Mouse (Mus musculus) lung, embryonic 14.5 days (tissue): ENCODE data around the gene Terb2. TPM values are rescaled to one million over a fixed set of nuclear protein-coding genes. Genes with fewer than 3 reads are reported as not detected.
A peak's percentile ranks its signal among the peaks of the same experiment; 100 is the strongest.

Source experiments
- ATAC-seq: fragments of 200-750 bp; cut with Nextera tagmentation; 2 replicates; pipeline ENCODE4 v1.8.0; 2017; ENCODE audit warnings: mild to moderate bottlenecking, moderate TSS enrichment, moderate library complexity; ENCODE audit not compliant: insufficient read depth
- DNase-seq: peaks from one replicate; pipeline ENCODE4 v3.0.0-alpha.2; 2015
- H3K27ac ChIP-seq: fragments of 300-500 bp; sonication (generic); 2 replicates; pipeline ENCODE4 v1.5.1; 2014; ENCODE audit warnings: low read depth, mild to moderate bottlenecking, moderate library complexity
- H3K27me3 ChIP-seq: fragments of 300-500 bp; sonication (generic); 2 replicates; pipeline ENCODE4 v1.6.1; 2014; ENCODE audit warnings: low read length, control low read depth; ENCODE audit not compliant: insufficient read depth
- H3K36me3 ChIP-seq: fragments of 300-500 bp; sonication (generic); 2 replicates; pipeline ENCODE4 v1.6.1; 2014; ENCODE audit warnings: control low read depth; ENCODE audit not compliant: insufficient read depth
- H3K4me1 ChIP-seq: fragments of 300-500 bp; sonication (generic); 2 replicates; pipeline ENCODE4 v1.6.1; 2014; ENCODE audit warnings: antibody characterized with exemption, control low read depth; ENCODE audit not compliant: insufficient read depth
- H3K4me2 ChIP-seq: fragments of 300-500 bp; sonication (generic); 2 replicates; pipeline ENCODE4 v1.6.1; 2014; ENCODE audit warnings: mild to moderate bottlenecking
- H3K4me3 ChIP-seq: fragments of 300-500 bp; sonication (generic); 2 replicates; pipeline ENCODE4 v1.5.1; 2014; ENCODE audit warnings: low read depth, low read length
- H3K9ac ChIP-seq: fragments of 300-500 bp; sonication (generic); 2 replicates; pipeline ENCODE4 v1.6.1; 2014
- H3K9me3 ChIP-seq: fragments of 300-500 bp; sonication (generic); 2 replicates; pipeline ENCODE4 v1.6.1; 2016; ENCODE audit warnings: low read depth, low read length, control low read depth
- CTCF ChIP-seq: IDR thresholded peaks from 2 replicates; pipeline ENCODE4 v1.5.1; 2016; ENCODE audit warnings: antibody characterized with exemption, low read depth
- WGBS: fragments of 180-500 bp; shearing (Covaris S2); extraction: QIAGEN DNeasy Blood & Tissue Kit; methylation state at CpG from one replicate; pipeline ENCODE4 v1.1.7; 2014; 5-methylcytosine and 5-hydroxymethylcytosine counted together
- polyA plus RNA-seq: library from polyadenylated mRNA; unstranded; fragments of >200 nt; fragmentation: Nextera tagmentation; extraction: Ambion mirVana; gene quantifications from 2 replicates; pipeline ENCODE4 v1.2.1, GENCODE M21; 2014

Gene Terb2
- polyA plus RNA-seq, 1 experiment from 2014 or later = not detected

GRCm38 (mm10) chr2:122153681-122154365 lies 32.2 kb upstream of the Terb2 start:
- no peak overlapping the region for H3K4me3 ChIP-seq
- H3K9me3 ChIP-seq = no peaks in the 10 kb centered on the region
- peaks cover 23% of the 10 kb centered on the region for H3K36me3 ChIP-seq
- no peak for DNase-seq
- 79% methylated on average over 7 of the region's 7 CpGs for WGBS
- H3K27ac ChIP-seq = no peak overlapping the region
- no peak for TF ChIP-seq CTCF
- H3K27me3 ChIP-seq = no peaks in the 10 kb centered on the region
- H3K4me1 ChIP-seq = peaks cover 10% of the 10 kb centered on the region; the same call in 1 of the 2 replicates
- no peak overlapping the region for H3K4me2 ChIP-seq
- H3K9ac ChIP-seq = no peak overlapping the region
- ATAC-seq = no peak

DNA sequence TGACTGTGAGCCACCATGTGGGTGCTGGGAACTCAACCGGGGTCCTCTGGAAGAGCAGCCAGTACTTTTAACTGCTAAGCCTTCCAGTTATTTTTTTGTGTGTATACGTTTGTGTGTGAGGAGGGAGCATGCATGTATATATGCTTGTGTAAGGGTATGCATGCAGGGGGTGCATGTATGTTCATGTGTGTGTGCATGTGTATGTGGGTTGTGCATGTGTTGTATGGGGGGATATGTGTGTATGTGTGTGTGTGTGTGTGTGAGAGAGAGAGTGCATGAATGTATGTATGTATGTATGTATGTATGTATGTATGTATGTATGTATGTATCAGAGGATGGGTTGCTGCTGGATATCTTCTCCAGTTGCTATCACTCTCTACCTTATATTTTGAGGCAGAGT lies 31.6 kb upstream of the Terb2 start:
- H3K27me3 ChIP-seq = no peaks in the 10 kb centered on the region
- H3K9ac ChIP-seq = no peak overlapping the region
- ATAC-seq = no peak
- no peak overlapping the region for H3K4me3 ChIP-seq
- no peak overlapping the region for H3K27ac ChIP-seq
- TF ChIP-seq CTCF = no peak
- DNase-seq = no peak
- WGBS = 90% methylated on average over 2 of the region's 2 CpGs
- H3K4me1 ChIP-seq = peaks cover 9% of the 10 kb centered on the region; the same call in 1 of the 2 replicates
- H3K4me2 ChIP-seq = no peak overlapping the region
- H3K9me3 ChIP-seq = no peaks in the 10 kb centered on the region
- H3K36me3 ChIP-seq = peaks cover 23% of the 10 kb centered on the region

DNA sequence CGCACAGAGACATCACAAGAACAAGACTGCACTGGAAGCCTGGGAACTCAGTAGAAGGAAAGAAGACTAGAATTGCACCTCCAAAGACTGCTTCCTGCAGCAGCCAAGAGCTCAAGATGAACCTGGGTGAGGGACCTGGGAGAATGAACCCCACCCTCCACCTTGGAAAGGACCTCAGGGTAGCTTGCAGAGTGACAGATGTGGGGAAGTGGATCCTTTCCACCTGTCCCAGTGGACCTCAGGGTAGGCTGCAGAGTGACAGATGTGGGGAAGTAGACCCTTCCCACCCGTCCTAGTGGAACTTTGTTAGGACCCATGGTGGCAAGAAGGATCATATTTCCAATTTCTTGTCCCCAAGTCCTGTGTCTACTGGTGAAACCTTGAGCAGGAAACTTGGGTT lies 30.8 kb upstream of the Terb2 start:
- ATAC-seq = no peak
- Histone ChIP-seq H3K4me1 (peaks cover 9% of the 10 kb centered on the region; the same call in 1 of the 2 replicates), H3K9ac (no peak overlapping the region), H3K4me2 (no peak overlapping the region), H3K4me3 (no peak overlapping the region), H3K27me3 (no peaks in the 10 kb centered on the region), H3K9me3 (no peaks in the 10 kb centered on the region), H3K36me3 (peaks cover 23% of the 10 kb centered on the region), H3K27ac (no peak overlapping the region)
- WGBS = 71% methylated on average over 2 of the region's 2 CpGs
- no peak for DNase-seq
- TF ChIP-seq CTCF = no peak

GRCm38 (mm10) chr2:122156051-122156700 lies 29.9 kb upstream of the Terb2 start:
- H3K9ac ChIP-seq = no peak overlapping the region
- DNase-seq = no peak
- peaks cover 9% of the 10 kb centered on the region; the same call in 1 of the 2 replicates for H3K4me1 ChIP-seq
- H3K9me3 ChIP-seq = no peaks in the 10 kb centered on the region
- H3K4me3 ChIP-seq = no peak overlapping the region
- H3K4me2 ChIP-seq = no peak overlapping the region
- WGBS = 82% methylated on average over 4 of the region's 4 CpGs
- ATAC-seq = no peak
- TF ChIP-seq CTCF = no peak
- H3K27me3 ChIP-seq = no peaks in the 10 kb centered on the region
- no peak overlapping the region for H3K27ac ChIP-seq
- peaks cover 23% of the 10 kb centered on the region for H3K36me3 ChIP-seq

- no peak for ATAC-seq
- H3K27ac ChIP-seq = no peak overlapping the region
- H3K27me3 ChIP-seq = no peaks in the 10 kb centered on the region
- peaks cover 14% of the 10 kb centered on the region for H3K36me3 ChIP-seq
- no peak for TF ChIP-seq CTCF
- no peak overlapping the region for H3K4me3 ChIP-seq
- no peak overlapping the region for H3K4me2 ChIP-seq
- H3K9ac ChIP-seq = no peak overlapping the region
- DNase-seq = no peak
- H3K4me1 ChIP-seq = peaks cover 9% of the 10 kb centered on the region; the same call in 1 of the 2 replicates
- no peaks in the 10 kb centered on the region for H3K9me3 ChIP-seq
Measured at GRCm38 (mm10) chr2:122157561-122157960, 28.5 kb upstream of the Terb2 start.

GRCm38 (mm10) chr2:122158362-122158802 lies 27.7 kb upstream of the Terb2 start:
- no peak for TF ChIP-seq CTCF
- Histone ChIP-seq H3K36me3 (peaks cover 9% of the 10 kb centered on the region), H3K4me2 (no peak overlapping the region), H3K9me3 (no peaks in the 10 kb centered on the region), H3K27ac (peak overlapping the region; percentile 46; the same call in 1 of the 2 replicates), H3K9ac (no peak overlapping the region), H3K4me1 (peaks cover 9% of the 10 kb centered on the region; the same call in 1 of the 2 replicates), H3K4me3 (no peak overlapping the region), H3K27me3 (no peaks in the 10 kb centered on the region)
- 25% methylated on average over 6 of the region's 6 CpGs for WGBS
- peak; percentile 39; the same call in 1 of the 2 replicates for ATAC-seq
- DNase-seq = peak; percentile 52

GRCm38 (mm10) chr2:122159667-122160066 lies 26.4 kb upstream of the Terb2 start:
- Histone ChIP-seq H3K4me2 (no peak overlapping the region), H3K4me1 (peaks cover 9% of the 10 kb centered on the region; the same call in 1 of the 2 replicates), H3K4me3 (no peak overlapping the region), H3K27me3 (no peaks in the 10 kb centered on the region), H3K9ac (no peak overlapping the region), H3K27ac (no peak overlapping the region), H3K36me3 (peaks cover 5% of the 10 kb centered on the region; the same call in 1 of the 2 replicates), H3K9me3 (no peaks in the 10 kb centered on the region)
- WGBS = 77% methylated on average over 6 of the region's 6 CpGs
- ATAC-seq (no peak), DNase-seq (no peak)
- TF ChIP-seq CTCF = no peak
